ENCODE assay signal across 23 mouse cellular contexts in genomic region chr14:59807528-59808300, GRCm38 (mm10).
DNase-seq lines count a peak whose midpoint lies in the region; ATAC-seq and TF ChIP-seq lines count a peak whose summit lies in the region.
"Had no signal": no experiment of that assay in that cellular context is flagged by ENCODE, and none has a peak within 500 bp of the region (broad histone marks: within the 10 kb centered on the region; RNA-seq: fewer than 3 reads in every experiment).

No protein-coding gene starts in this region.

- H3K9me3 ChIP-seq in lung, embryonic 16.5 days (ENCODE audit: control insufficient read depth, low read length), result 0 out of 2 replicates have a peak, but pooled peaks cover 2% of the 10 kb centered on the region
- no peaks in the 10 kb centered on the region for H3K9me3 ChIP-seq in stomach, embryonic 14.5 days (ENCODE audit: control insufficient read depth, low read depth, low read length)
- H3K9me3 ChIP-seq: embryonic facial prominence, embryonic 15.5 days; heart, embryonic 12.5 days; lung, embryonic 15.5 days; midbrain, embryonic 10.5 days; neural tube, embryonic 15.5 days had no signal

- ATAC-seq in lung, embryonic 16.5 days (ENCODE audit: low read depth), result peak; percentile 42; the same call in 1 of the 2 replicates
- ATAC-seq in stomach, embryonic 14.5 days (ENCODE audit: insufficient number of reproducible peaks, insufficient read depth, low FRiP score, low read depth), result peak; percentile 89
- ATAC-seq: forebrain, embryonic 14.5 days; hindbrain, postnatal 0 days had no signal

- DNase-seq in adrenal gland, adult 8-10 months, result peak; percentile 32
- DNase-seq in adrenal gland, postnatal 4 days (ENCODE audit: low spot score in 2 of 2), result no peak
- DNase-seq in lung, adult 2 months, result no peak
- no peak for DNase-seq in cerebellum, adult 8-10 months
- no peak for DNase-seq in gastrocnemius, adult 2 months
- DNase-seq: cerebellum, adult 11-12 months; gastrocnemius, postnatal 10 days; kidney, adult 18-20 months; right cerebral cortex, adult 18-20 months; thymus, postnatal 25 days had no signal

- 0 out of 2 replicates have a peak overlapping the region, but pooled peaks have one; percentile 5 for H3K27ac ChIP-seq in lung, embryonic 16.5 days (ENCODE audit: low read length)
- H3K27ac ChIP-seq in stomach, embryonic 14.5 days (ENCODE audit: low read length), result peak overlapping the region; percentile 70; the same call in 1 of the 2 replicates
- no peak overlapping the region for H3K27ac ChIP-seq in gastrocnemius, adult 2 months
- H3K27ac ChIP-seq: embryonic facial prominence, embryonic 15.5 days; hindbrain, embryonic 10.5 days; hindbrain, postnatal 0 days; kidney, postnatal 0 days; left cerebral cortex, adult 2 months; midbrain, embryonic 10.5 days; neural tube, embryonic 15.5 days had no signal

- H3K36me3 ChIP-seq in lung, embryonic 16.5 days (ENCODE audit: control insufficient read depth, insufficient read depth, low read length), result no peaks in the 10 kb centered on the region
- no peaks in the 10 kb centered on the region for H3K36me3 ChIP-seq in stomach, embryonic 14.5 days (ENCODE audit: control insufficient read depth, insufficient read depth, low read length)
- H3K36me3 ChIP-seq: embryonic facial prominence, embryonic 15.5 days; heart, embryonic 12.5 days; hindbrain, embryonic 10.5 days; lung, embryonic 15.5 days; midbrain, embryonic 10.5 days; neural tube, embryonic 15.5 days had no signal

- H3K27me3 ChIP-seq in lung, embryonic 16.5 days (ENCODE audit: control insufficient read depth, insufficient read depth, low read depth, low read length), result no peaks in the 10 kb centered on the region
- no peaks in the 10 kb centered on the region for H3K27me3 ChIP-seq in stomach, embryonic 14.5 days (ENCODE audit: control insufficient read depth, insufficient read depth, low read length)
- H3K27me3 ChIP-seq: embryonic facial prominence, embryonic 15.5 days; heart, embryonic 12.5 days; lung, embryonic 15.5 days; neural tube, embryonic 15.5 days had no signal

- intact Hi-C loops in gastrocnemius, adult 2 months (cut with DNase I), result no loop called here

- 46% methylated on average over 7 of the region's 7 CpGs for WGBS in lung, embryonic 16.5 days
- 58% methylated on average over 7 of the region's 7 CpGs for WGBS in lung, adult 2 months
- 39% methylated on average over 7 of the region's 7 CpGs for WGBS in stomach, embryonic 14.5 days

- peaks cover 15% of the 10 kb centered on the region for H3K4me1 ChIP-seq in lung, embryonic 16.5 days (replicated peaks; ENCODE audit: control insufficient read depth, insufficient read depth, low read length)
- H3K4me1 ChIP-seq in lung, adult 2 months (ENCODE audit: control insufficient read depth, insufficient read depth, low read length), result no peaks in the 10 kb centered on the region
- peaks cover 4% of the 10 kb centered on the region; the same call in 1 of the 2 replicates for H3K4me1 ChIP-seq in stomach, embryonic 14.5 days (ENCODE audit: control insufficient read depth, insufficient read depth, low read length)
- H3K4me1 ChIP-seq: heart, embryonic 12.5 days had no signal

- no peak overlapping the region for H3K4me2 ChIP-seq in lung, embryonic 16.5 days (ENCODE audit: low read depth, low read length)
- H3K4me2 ChIP-seq in stomach, embryonic 14.5 days (replicated peaks; ENCODE audit: low read depth, low read length), result no peak overlapping the region
- H3K4me2 ChIP-seq: embryonic facial prominence, embryonic 15.5 days; heart, embryonic 12.5 days; liver, embryonic 11.5 days; lung, embryonic 15.5 days; neural tube, embryonic 15.5 days had no signal

- no peak overlapping the region for H3K9ac ChIP-seq in lung, embryonic 16.5 days (ENCODE audit: low read length)
- no peak overlapping the region for H3K9ac ChIP-seq in stomach, embryonic 14.5 days (replicated peaks; ENCODE audit: low read depth, low read length)
- H3K9ac ChIP-seq: embryonic facial prominence, embryonic 15.5 days; heart, embryonic 12.5 days; lung, embryonic 15.5 days; neural tube, embryonic 15.5 days had no signal

- H3K4me3 ChIP-seq in lung, embryonic 16.5 days (ENCODE audit: low read length), result no peak overlapping the region
- H3K4me3 ChIP-seq in lung, adult 2 months (replicated peaks; ENCODE audit: extremely low read depth, low read depth, low read length), result no peak overlapping the region
- H3K4me3 ChIP-seq in stomach, embryonic 14.5 days (ENCODE audit: low read depth, low read length), result no peak overlapping the region
- no peak overlapping the region for H3K4me3 ChIP-seq in gastrocnemius, adult 2 months
- H3K4me3 ChIP-seq: embryonic facial prominence, embryonic 15.5 days; heart, embryonic 12.5 days; hindbrain, embryonic 10.5 days; left cerebral cortex, adult 2 months; lung, embryonic 15.5 days; midbrain, embryonic 10.5 days; neural tube, embryonic 15.5 days had no signal

- TF ChIP-seq POLR2A in lung, adult 2 months (IDR thresholded peaks at IDR 0.05; ENCODE audit: borderline replicate concordance, extremely low read depth, low read depth, low read length), result no peak

- no peak for TF ChIP-seq CTCF in lung, adult 2 months (IDR thresholded peaks at IDR 0.05; ENCODE audit: insufficient read depth, low read length)
- TF ChIP-seq CTCF in gastrocnemius, adult 2 months (IDR thresholded peaks at IDR 0.05), result no peak
